Mouse (Mus musculus) 3134 (cell line): ENCODE data around the gene S100a1.

Experiments used
- DNase-seq: peaks from one replicate; pipeline ENCODE4 v3.0.0-alpha.2; 2011; ENCODE audit warnings: low spot score; ENCODE audit not compliant: insufficient read length; ENCODE audit errors: extremely low read depth

The S100a1 gene

DNA sequence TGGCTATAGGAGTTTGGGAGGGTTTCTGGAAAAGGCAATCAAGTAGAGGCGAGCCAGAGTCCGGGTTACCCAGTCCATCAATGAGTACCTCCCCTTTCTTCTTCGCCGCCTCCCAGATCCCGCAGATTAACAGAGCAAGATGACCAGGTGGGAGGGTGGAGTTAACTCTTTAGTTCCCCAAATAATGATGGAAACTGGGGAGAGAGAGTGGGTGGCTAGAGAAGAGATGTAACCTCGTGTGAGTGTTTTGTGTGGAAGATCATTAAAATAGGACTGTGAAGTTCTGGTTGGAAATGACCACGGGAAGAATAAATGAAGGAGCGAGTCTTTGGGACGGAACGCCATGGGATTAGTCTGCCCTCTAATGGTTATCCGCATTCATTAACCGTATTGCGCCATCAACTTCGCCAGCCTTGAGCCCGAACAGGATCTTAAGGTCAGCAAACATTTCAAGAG, 47.9 kb downstream of the S100a1 start:
- no peak for DNase-seq

DNA sequence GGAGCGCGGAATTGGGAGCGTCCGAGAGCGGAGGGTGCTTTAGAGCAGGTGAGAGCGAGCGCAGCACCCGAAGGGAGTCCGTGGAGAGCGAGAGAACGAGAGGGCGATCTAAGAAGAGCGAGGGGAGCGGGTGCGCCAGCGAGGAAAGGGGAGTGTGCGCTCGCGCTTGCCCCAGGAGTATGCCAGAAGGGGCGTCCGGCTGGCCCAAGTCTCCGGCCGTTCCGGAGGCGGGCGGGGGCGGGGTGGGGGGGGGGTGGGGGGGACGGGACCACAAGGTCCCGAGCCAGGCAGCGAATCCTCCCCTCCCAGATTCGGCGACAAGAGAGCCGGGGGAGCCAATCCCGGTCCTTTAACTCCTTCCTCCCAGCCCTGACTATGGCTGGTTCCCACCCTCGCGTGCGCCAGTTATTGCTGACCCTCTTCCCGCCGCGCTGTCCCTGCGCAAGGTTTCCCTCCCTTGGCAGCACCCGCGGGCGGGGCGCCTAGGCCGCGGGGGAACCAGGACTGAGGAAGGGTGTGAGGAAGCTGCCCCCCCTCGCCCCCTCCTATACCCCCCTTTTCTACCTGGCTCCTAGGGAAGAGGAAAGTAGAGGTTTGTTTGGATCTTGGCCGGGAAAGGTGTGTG, 48.4 kb downstream of the S100a1 start, which contains the start of gene Npr1:
Npr1 (minus strand) TSS at position 181 of the 625 bp plus-strand sequence.
- no peak for DNase-seq

DNA sequence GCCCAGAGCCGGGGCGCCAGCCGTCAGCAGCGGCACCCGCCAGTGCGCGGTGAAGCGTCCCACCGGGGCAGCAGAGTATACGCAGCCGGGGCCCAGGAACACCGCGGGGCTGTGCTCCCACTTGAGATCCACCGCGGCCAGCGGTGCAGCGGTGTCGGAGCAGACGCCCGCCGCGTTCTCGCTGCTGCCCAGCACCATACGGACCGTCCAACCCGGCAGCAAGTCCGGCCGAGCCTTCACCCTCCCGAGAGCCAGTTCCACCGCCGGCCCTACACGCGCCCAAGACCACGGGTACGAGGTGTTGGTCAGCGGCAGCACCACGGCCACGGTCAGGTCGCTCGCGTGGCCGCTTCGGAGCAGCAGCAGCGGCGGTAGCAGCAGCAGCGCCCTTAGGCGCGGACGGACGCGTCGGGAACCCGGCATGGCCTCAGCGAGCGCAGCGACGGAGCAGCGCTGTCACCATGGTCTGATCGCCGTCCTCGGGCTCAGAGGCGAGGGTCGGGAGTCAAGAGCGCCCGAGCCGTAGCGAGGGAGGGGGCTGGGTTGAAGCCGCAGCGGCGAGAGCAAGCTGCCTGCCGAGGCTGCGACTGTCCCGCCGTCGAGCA, 49.0 kb downstream of the S100a1 start:
- DNase-seq = no peak

DNA sequence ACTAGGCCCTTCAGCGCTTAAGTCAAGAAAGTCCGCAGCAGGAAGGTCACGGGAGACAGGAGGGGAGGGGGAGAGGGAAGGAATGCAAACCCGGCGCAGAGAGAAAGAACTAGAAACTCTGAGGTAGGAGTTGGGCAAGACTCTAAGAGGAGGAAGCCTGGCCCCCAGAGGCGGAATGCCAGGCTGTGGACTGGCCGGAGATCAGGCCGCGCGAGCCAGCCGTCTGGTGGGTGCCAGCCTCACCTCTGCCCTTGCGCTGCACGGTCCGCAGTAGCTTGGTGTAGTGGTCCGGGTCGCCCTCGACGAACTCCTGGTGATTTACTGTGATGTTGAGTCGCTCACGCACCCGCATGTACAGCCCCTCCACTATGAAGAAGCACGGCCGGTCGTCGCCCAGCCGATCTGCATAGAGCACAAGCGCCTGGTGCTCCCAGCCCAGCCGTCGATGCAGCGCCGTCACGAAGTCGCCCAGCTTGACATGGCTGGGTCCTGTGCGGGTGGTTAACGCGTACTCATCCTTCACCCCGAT, 49.6 kb downstream of the S100a1 start:
- no peak for DNase-seq

DNA sequence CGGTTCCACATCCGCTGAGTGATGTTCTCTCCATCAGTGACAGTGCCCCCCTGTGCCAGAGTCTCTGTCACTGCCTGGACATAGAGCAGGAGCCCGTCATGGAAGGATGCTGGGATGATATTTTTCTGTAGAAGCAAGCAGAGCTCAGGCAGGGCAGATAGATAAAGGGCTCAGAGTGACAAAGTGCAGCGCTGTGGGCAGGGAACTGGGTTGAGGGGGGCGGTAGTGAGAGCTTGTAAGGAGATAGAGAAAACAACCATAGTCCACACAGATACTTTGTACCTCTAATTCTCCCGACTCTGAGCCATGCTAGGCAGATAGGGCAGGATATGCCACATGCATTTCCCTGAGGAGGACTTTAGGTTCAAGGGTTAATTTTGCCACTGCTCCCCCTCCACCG, 51.6 kb downstream of the S100a1 start:
- DNase-seq = no peak

- no peak for DNase-seq
These were observed 52.3 kb downstream of the S100a1 start for GRCm38 (mm10) chr3:90461935-90462334.
